Comparison of ENCODE assay signal across 9 mouse cellular contexts in genomic region chr12:88709223-88709622, GRCm38 (mm10). TPM values are rescaled to one million over a fixed set of nuclear protein-coding genes. Genes with fewer than 3 reads are reported as not detected.
DNase-seq lines count a peak whose midpoint lies in the region; ATAC-seq and TF ChIP-seq lines count a peak whose summit lies in the region.
"Had no signal": no experiment of that assay in that cellular context is flagged by ENCODE, and none has a peak within 500 bp of the region (broad histone marks: within the 10 kb centered on the region; RNA-seq: fewer than 3 reads in every experiment).

No protein-coding gene starts in this region.

- no peaks in the 10 kb centered on the region for H3K36me3 ChIP-seq in forebrain, embryonic 16.5 days (ENCODE audit: control insufficient read depth, insufficient read depth)
- H3K36me3 ChIP-seq in lung, postnatal 0 days (ENCODE audit: insufficient read depth, low read length): no peaks in the 10 kb centered on the region
- no peaks in the 10 kb centered on the region for H3K36me3 ChIP-seq in stomach, embryonic 15.5 days

- no peak for TF ChIP-seq EP300 in lung, postnatal 0 days (IDR thresholded peaks at IDR 0.05)

- 6% methylated on average over 11 of the region's 11 CpGs for WGBS in forebrain, embryonic 16.5 days
- WGBS in lung, postnatal 0 days: 11% methylated on average over 11 of the region's 11 CpGs
- WGBS in stomach, embryonic 15.5 days: 9% methylated on average over 11 of the region's 11 CpGs

- H3K9me3 ChIP-seq in forebrain, embryonic 16.5 days (ENCODE audit: control insufficient read depth, low read length): no peaks in the 10 kb centered on the region
- no peaks in the 10 kb centered on the region for H3K9me3 ChIP-seq in lung, postnatal 0 days (ENCODE audit: low read length)
- no peaks in the 10 kb centered on the region for H3K9me3 ChIP-seq in stomach, embryonic 15.5 days
- H3K9me3 ChIP-seq: megakaryocyte, embryonic 14.5 days had no signal

- H3K4me2 ChIP-seq in forebrain, embryonic 16.5 days (ENCODE audit: low read length): no peak overlapping the region
- H3K4me2 ChIP-seq in lung, postnatal 0 days (replicated peaks; ENCODE audit: low read depth, low read length): no peak overlapping the region
- H3K4me2 ChIP-seq in stomach, embryonic 15.5 days: no peak overlapping the region

- ATAC-seq in forebrain, embryonic 16.5 days: peak; percentile 88
- ATAC-seq in lung, postnatal 0 days: peak; percentile 50; the same call in 1 of the 2 replicates
- peak; percentile 65; the same call in 1 of the 2 replicates for ATAC-seq in stomach, embryonic 15.5 days (ENCODE audit: insufficient read depth, low FRiP score, low read depth)
- no peak for ATAC-seq in monocyte, adult 5-6 weeks (replicated peaks; ENCODE audit: insufficient number of reproducible peaks, low FRiP score, low TSS enrichment, poor library complexity, severe bottlenecking)

- no peak overlapping the region for H3K27ac ChIP-seq in left cerebral cortex, adult 2 months
- H3K27ac ChIP-seq in forebrain, embryonic 16.5 days (ENCODE audit: low read length): no peak overlapping the region
- H3K27ac ChIP-seq in lung, postnatal 0 days (ENCODE audit: low read length): no peak overlapping the region
- H3K27ac ChIP-seq in stomach, embryonic 15.5 days: no peak overlapping the region

- H3K27me3 ChIP-seq in forebrain, embryonic 16.5 days (replicated peaks; ENCODE audit: control insufficient read depth, insufficient read depth, low read length): no peaks in the 10 kb centered on the region
- H3K27me3 ChIP-seq in lung, postnatal 0 days (replicated peaks; ENCODE audit: insufficient read depth, low read length): no peaks in the 10 kb centered on the region
- no peaks in the 10 kb centered on the region for H3K27me3 ChIP-seq in stomach, embryonic 15.5 days (replicated peaks)
- H3K27me3 ChIP-seq: megakaryocyte, embryonic 14.5 days had no signal

- TF ChIP-seq CTCF in left cerebral cortex, adult 2 months (IDR thresholded peaks at IDR 0.05): peak; percentile 47
- TF ChIP-seq CTCF in lung, postnatal 0 days (IDR thresholded peaks at IDR 0.05): peak; percentile 62

- H3K4me1 ChIP-seq in forebrain, embryonic 16.5 days (replicated peaks; ENCODE audit: control insufficient read depth, insufficient read depth, low read length): no peaks in the 10 kb centered on the region; the same call in 1 of the 2 replicates
- H3K4me1 ChIP-seq in lung, postnatal 0 days (ENCODE audit: insufficient read depth, low read depth, low read length): no peaks in the 10 kb centered on the region
- no peaks in the 10 kb centered on the region for H3K4me1 ChIP-seq in stomach, embryonic 15.5 days
- H3K4me1 ChIP-seq: megakaryocyte, embryonic 14.5 days had no signal

- DNase-seq in left cerebral cortex, adult 2 months (ENCODE audit: extremely low spot score in 1 of 2, low spot score in 2 of 2): no peak
- DNase-seq in left cerebral cortex, adult 18-20 months (ENCODE audit: low spot score in 2 of 2): no peak
- peak; percentile 10 to 32 for DNase-seq in adrenal gland, postnatal 4 days (ENCODE audit: low spot score in 2 of 2)
- peak; percentile 26 for DNase-seq in kidney, adult 11 months
- DNase-seq in lung, postnatal 0 days (ENCODE audit: low spot score): peak; percentile 67

- intact Hi-C loops in left cerebral cortex, adult 2 months (cut with DNase I): loop anchor here (1.0 to 5.0 kb wide), 3 partner anchors 277 to 397 kb away; no protein-coding TSS in a partner anchor

- H3K9ac ChIP-seq in forebrain, embryonic 16.5 days (replicated peaks; ENCODE audit: low read depth, low read length): no peak overlapping the region
- H3K9ac ChIP-seq in lung, postnatal 0 days (replicated peaks; ENCODE audit: low read depth): no peak overlapping the region
- H3K9ac ChIP-seq in stomach, embryonic 15.5 days: no peak overlapping the region

- no peak overlapping the region for H3K4me3 ChIP-seq in left cerebral cortex, adult 2 months
- H3K4me3 ChIP-seq in forebrain, embryonic 16.5 days (replicated peaks; ENCODE audit: low read length): no peak overlapping the region
- H3K4me3 ChIP-seq in lung, postnatal 0 days (ENCODE audit: low read depth, low read length): no peak overlapping the region
- no peak overlapping the region for H3K4me3 ChIP-seq in stomach, embryonic 15.5 days (replicated peaks)
- H3K4me3 ChIP-seq: megakaryocyte, embryonic 14.5 days had no signal

RNA-seq across cellular contexts. Expression of gene Nrxn3, which starts 13.5 kb away (rescaled TPM):
- 100 to 1,000 TPM; 250 to 274 TPM for total RNA-seq in left cerebral cortex, adult 2 months (2021)
- total RNA-seq in left cerebral cortex, adult 18-20 months (2021): 100 to 1,000 TPM; 217 to 239 TPM
- total RNA-seq in adrenal gland, postnatal 4 days (2021): 1 to 10 TPM; 1.2 to 2.5 TPM
- polyA plus RNA-seq in forebrain, embryonic 16.5 days (2015; fragmentation: Nextera tagmentation; extraction: Ambion mirVana): 71.2 and 117 TPM in 2 replicates
- 2.1 and 3.3 TPM in 2 replicates for polyA plus RNA-seq in lung, postnatal 0 days (2015; fragmentation: Nextera tagmentation; extraction: Ambion mirVana)
- 2.4 and 3.3 TPM in 2 replicates for polyA plus RNA-seq in stomach, embryonic 15.5 days (2015; fragmentation: Nextera tagmentation; extraction: Ambion mirVana)
- not detected in 3 replicates for total RNA-seq in monocyte, adult 5-6 weeks (2017)

Comparison
In these comparisons a context has a peak if more than half of its experiments do, and no peak if none do; other contexts are left out.
1. DNase-seq: peak in adrenal gland, postnatal 4 days (2 of 2), kidney, adult 11 months (single experiment) and lung, postnatal 0 days (single experiment); none in left cerebral cortex, adult 2 months (0 of 2) and left cerebral cortex, adult 18-20 months (0 of 2).
2. RNA of gene Nrxn3, which starts 13.5 kb away (total RNA-seq): 250 to 274 TPM in left cerebral cortex, adult 2 months and 217 to 239 TPM in left cerebral cortex, adult 18-20 months; 1.2 to 2.5 TPM in adrenal gland, postnatal 4 days and not detected in monocyte, adult 5-6 weeks; every median in the first group is over 10 times any median in the second.